Mouse (Mus musculus) layer of hippocampus, postnatal 10 days (tissue): ENCODE measurements around the gene Enox1. TPM values are rescaled to one million over a fixed set of nuclear protein-coding genes. Genes with fewer than 3 reads are reported as not detected.
A peak's percentile ranks its signal among the peaks of the same experiment; 100 is the strongest.
"Not testable (repeated sequence)": the region's sequence is repeated elsewhere in the genome, so short reads cannot be mapped to it uniquely, and the experiment has no call there.

ENCODE experiments used
- DNase-seq, 2 experiments: peaks; one replicate each; pipeline ENCODE4 v3.0.0; 2021; ENCODE audit warnings: low spot score in 2 of 2
- total RNA-seq, 2 experiments: library from RNA; stranded (reverse); gene quantifications; 2 replicates each; pipeline ENCODE4 v1.2.3; 2021

The Enox1 gene
- total RNA-seq, 2 experiments from 2014 or later: 58.5 to 64.8 TPM

- DNase-seq: no peak
Measured at GRCm38 (mm10) chr14:77506341-77506740, 349.8 kb downstream of the Enox1 start.

GRCm38 (mm10) chr14:77508036-77508435 lies 351.5 kb downstream of the Enox1 start:
- peak in 1 of 2 experiments; percentile 16 for DNase-seq

DNA sequence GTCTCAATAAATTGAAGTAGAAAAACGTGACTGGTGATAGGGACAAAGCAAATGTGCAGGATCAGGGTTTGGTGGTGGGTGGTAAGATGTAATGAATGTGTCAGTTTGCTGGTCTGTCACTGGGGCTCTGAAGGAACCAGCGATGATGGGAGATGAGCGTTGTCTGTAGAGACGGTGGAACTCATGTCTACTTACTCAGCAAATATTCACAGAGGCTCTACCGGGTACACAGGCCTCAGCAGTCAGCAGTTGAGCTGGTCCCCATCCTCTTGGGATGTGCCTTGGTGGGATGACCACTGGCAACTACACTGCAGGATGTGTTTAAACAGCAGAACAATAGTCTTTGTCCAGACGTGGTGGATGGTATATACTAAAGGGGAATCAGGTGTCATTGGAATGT lies 352.5 kb downstream of the Enox1 start:
- no peak for DNase-seq

- no peak for DNase-seq
Measured at GRCm38 (mm10) chr14:77509924-77510323, 353.4 kb downstream of the Enox1 start.

DNA sequence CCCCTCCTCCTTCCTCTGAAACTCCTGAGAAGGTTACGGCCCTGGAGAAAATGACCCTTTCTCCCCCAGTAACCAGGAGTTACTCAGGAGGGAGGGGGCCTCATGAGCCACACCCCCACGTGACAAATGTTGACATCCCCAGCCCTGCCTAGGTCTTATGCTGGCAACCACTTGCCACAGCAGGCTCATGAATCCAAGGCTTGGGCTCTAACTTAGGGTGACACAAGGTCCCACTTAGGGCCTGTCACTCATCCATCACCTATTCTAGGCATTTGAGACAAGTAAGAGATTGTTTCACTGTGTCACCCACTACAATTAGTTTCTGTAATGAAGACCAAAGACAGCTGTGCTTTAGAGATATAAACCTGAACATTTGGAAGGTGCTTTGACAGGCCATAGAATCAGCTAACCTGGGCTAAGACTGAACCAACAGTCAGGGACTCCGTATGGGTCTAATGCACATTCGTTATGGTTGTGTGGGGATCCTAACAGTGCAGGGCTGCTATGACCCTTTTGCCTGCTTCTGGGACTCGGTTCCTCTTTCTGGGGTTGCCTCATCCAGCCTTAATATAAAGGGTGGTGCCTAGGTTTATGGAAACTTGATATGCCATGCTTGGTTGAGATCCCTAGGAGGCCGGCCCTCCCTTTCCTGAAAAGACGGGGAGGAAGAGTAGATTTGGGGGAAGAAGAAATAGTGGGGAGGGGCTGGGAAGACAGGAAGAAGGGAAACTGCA lies 354.7 kb downstream of the Enox1 start:
- DNase-seq: no peak

DNA sequence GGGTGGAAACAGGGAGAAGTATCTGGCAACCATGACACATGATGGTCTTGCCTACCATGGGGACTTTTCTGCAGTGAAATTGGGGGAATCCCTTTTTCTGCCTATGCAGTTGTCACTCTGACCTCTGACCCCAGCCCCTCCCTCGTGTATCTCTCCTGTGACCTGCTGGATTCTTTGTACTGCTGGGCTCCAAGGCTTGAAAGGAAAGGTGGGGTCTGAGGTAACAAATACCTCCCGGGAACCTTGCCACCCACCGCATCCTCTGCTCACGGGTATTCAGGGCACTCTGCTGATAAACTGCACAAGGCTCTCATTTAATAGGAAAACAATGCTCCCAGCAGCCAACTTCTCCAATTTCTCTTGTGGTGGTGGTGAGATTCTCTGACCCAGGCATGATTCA lies 361.5 kb downstream of the Enox1 start:
- no peak for DNase-seq

- DNase-seq: no peak
Measured at GRCm38 (mm10) chr14:77518941-77519695, 362.6 kb downstream of the Enox1 start.

DNA sequence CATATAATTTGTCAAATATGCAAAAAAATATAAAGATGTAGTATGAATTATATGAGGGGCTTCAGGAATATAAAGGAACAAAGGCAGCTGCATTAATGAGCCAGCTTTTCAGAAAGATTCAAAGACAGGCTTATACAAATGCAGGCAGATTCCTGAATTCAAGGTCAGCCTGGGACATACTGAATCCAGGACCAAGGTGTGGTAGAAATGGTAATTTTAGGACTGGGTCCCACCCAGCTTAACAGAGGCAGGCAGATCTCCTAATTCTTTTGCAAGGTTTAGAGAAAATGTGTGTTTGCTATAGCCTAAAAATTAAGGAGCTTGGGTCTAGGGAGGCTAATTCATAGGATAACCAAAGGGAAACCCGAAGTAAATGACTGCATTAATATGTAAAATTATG lies 363.1 kb downstream of the Enox1 start:
- no peak for DNase-seq

DNA sequence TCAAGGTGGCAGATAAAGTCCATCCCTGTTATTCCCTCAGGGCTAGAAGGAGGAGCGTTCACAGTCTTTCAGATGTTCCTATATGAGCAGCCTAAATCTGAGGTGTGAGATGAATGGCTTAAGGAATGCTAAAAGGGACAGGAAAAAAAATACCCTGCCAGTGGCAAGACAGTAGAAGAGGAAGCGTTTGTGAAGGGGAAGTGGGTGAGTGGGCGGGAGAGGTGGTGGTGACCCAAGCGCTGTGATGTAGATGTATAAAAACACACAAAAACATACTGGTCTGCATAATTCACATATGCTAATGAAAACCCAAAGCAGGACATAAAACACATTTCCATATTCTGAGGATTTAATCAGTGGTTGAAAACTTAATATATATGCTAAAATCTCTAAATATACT lies 367.7 kb downstream of the Enox1 start:
- no peak for DNase-seq

DNA sequence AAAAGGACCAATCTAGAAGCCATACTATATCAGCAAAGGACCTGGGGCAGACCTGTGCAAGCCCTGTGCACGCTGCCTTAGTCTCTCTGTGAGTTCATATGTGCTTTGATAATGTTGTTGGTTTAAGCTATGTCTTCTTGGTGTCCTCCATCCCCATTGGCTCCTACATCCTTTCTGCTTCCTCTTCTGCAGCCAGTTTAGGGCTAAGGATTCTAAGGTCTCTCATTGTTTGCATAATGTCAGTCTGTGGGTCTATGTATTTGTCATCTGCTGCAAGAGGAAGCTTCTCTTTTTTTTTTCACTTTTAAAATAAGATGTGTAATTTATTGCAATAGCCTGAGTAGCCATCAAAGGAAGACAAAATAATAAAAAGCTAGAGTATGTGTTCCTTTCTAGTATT lies 369.7 kb downstream of the Enox1 start:
- DNase-seq: no peak

GRCm38 (mm10) chr14:77529201-77529600 lies 372.6 kb downstream of the Enox1 start:
- no peak for DNase-seq

DNA sequence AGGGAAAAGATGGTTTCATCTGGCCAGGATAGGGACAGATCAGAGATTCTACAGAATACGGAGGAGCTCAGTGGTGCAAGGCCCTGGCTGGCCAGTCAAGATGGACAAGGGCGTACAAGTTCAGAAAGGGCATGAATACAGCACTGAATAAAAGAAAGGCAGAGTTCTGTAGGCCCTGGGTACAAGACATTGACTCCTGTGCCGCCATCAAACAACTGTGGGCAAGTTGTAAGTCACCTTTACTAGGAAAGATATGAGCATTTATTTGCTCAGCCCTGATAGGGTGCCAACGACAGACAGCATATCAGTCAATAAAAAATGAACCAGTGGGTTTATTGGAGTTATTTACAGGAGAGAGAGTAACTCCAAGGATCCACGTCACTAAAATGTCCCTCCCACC lies 373.1 kb downstream of the Enox1 start:
- no peak for DNase-seq

GRCm38 (mm10) chr14:77533638-77534037 lies 377.1 kb downstream of the Enox1 start:
- no peak for DNase-seq

DNA sequence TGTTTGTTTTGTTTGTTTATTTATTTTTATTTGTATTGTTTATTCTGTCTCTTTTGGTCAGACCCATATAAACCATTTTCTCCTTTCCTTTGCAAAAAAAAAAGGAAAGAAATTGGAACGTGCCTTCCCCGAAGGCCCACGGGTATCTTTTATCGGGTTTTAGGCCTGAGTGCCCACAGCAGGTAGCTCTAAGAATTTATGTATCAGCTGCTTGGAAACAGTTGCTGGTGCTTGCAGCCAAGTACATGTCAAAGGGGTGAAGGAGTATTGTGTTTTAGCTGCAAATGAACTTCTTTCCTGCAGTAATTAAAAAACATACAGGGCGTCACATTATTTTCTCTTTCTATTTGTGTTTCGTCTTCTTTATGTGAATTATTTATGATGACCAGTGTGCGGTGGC lies 377.6 kb downstream of the Enox1 start:
- no peak for DNase-seq

GRCm38 (mm10) chr14:77536592-77536991 lies 380.0 kb downstream of the Enox1 start:
- DNase-seq: no peak

DNA sequence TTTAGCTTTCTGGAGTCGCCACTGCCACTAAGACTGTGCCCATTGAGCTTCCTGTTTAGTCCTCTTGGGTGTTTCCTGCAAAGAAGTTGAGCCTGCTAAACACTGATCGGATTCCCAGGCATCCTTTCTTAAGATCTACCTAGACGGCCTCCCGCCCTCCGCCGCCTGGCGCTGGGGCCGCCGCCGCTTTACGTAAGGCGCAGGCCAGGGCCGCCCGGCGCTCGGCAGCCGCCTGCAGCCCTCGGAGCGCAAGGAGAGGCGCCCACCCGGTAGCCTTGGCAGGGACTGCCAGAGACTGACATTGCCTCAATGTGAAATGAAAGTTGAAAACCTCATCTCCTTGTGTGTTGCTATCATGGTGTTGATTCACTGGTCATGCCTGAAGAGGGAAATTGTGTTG lies 383.0 kb downstream of the Enox1 start:
- DNase-seq: not testable (repeated sequence)

DNA sequence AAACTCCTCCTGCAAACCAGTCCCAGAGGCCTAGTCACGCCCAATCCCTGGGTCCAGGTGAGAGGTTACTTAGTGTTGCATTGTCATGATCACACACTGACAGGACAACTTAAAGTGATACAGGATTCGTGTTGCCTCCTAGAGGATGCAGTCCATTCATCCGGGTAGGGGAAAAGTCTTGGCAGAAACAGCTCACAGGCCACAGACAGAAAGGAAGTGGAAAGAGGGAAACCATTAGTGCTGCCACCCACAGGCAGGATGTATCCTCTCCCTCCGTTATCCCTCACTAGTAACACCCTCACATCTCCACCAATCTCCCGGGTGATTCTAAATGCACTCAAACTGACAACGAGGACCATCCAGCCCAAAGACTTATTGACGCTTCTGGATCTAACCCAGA lies 385.4 kb downstream of the Enox1 start:
- DNase-seq: no peak

- no peak for DNase-seq
Measured at GRCm38 (mm10) chr14:77546531-77547274, 390.1 kb downstream of the Enox1 start.

DNA sequence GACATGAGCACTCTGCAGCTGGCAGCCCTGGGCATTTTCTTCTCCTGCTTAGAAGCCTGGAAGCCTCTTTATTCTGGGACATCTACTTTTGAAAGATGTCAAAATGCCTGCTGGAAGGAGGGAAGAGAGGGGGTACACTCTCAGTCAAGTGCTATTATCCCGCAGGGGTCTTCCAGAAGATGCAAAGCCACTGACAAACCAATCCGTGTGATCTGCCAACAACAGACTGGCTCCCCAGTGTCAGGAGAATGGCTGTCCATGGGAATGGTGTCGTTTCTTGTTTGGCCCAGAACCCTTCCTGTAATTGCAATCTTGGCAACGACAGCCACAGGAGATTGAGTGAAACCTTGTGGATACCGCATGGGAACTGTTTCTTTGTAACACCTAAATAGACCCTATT lies 390.8 kb downstream of the Enox1 start:
- DNase-seq: no peak

DNA sequence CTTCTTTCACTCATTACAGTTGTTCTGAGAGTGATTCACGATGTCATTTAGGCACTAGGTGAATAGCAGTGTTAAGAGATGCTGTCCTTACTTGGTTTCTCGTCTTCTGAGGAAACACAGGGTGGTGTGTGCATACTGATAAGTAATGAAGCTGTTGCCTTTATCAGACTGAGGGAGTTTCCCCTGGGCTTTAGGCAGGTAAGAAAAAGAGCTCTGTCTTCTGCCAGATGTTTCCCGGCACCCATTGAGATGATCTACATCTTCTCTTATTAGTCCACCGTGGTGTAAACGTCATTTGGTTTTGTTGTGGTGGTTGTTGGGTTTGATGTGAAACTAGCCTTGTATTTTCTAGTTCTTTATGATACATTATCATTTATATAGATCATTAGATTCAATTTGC lies 392.4 kb downstream of the Enox1 start:
- no peak for DNase-seq

- no peak for DNase-seq
Measured at GRCm38 (mm10) chr14:77557446-77558070, 401.0 kb downstream of the Enox1 start.

DNA sequence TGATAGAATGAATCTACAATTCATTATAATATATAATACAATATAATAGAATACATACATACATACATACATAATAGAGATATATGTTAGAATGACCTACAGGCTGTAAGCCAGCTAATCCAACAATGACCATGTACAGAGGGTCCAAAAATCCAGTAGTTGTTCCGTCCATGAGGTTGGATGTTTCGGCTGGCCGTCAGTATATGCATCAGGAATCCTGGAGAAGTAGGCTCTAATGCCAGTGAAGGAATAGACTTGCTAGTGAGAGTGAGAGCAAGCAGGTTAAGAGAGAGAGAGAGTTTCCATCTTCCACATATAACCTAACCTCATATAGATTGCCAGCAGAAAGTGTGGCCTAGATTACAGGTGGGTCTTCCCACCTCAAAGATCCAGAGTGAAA lies 402.3 kb downstream of the Enox1 start:
- no peak for DNase-seq
